Mouse (Mus musculus) heart, adult 2 months (tissue): ENCODE measurements around the gene Aanat.

Experiments used
- CTCF ChIP-seq: fragments of 200-600 bp; IDR thresholded peaks from 2 replicates; pipeline ENCODE4 v1.8.1; 2022; ENCODE audit warnings: antibody characterized with exemption, mild to moderate bottlenecking, moderate library complexity
- EP300 ChIP-seq: fragments of 200-500 bp; IDR thresholded peaks from 2 replicates; pipeline ENCODE4 v1.6.1; 2011; ENCODE audit warnings: low read depth, low read length, control low read depth; ENCODE audit not compliant: insufficient read depth
- POLR2A ChIP-seq: fragments of 200-500 bp; IDR thresholded peaks from 2 replicates; pipeline ENCODE4 v1.6.1; 2011; ENCODE audit warnings: mild to moderate bottlenecking, low read depth, low read length, control low read depth; ENCODE audit not compliant: insufficient read depth

- TF ChIP-seq POLR2A = no peak
- no peak for TF ChIP-seq CTCF
- no peak for TF ChIP-seq EP300
These were observed 15.4 kb upstream of the Aanat start for GRCm38 (mm10) chr11:116570821-116571220.
